Mouse (Mus musculus): ENCODE data around the gene Vps26b. TPM values are rescaled to one million over a fixed set of nuclear protein-coding genes. Genes with fewer than 3 reads are reported as not detected.

Gene Vps26b
- polyA plus RNA-seq, 1 experiment from 2014 or later, result 56.9 TPM

DNA sequence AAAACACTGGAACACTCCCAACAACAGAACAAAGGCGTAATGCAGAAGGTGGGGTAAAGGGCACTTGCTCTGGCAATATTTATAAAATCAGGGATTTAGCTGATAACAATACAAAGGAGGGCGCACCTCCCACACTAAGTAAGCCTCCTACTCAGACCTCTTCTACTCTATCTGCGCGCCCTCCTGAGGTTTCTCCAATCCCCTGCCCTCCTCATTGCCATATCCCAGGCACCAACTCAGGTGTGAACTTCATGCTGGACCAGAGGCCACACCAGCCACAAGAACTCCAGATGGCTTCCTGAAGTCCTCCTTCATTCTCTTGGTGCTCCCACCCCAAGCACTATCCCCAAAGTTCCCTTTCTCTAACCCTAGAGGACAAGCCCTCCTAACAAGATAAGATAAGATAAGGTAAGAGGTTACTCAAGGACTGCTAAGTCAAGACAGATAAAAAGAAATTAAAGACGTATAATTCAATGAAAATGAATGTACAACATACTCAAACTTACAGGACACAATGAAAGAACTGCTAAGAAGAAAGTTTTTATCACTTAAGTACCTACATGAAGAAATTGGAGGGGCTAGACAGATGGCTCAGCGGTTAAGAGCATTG is 44.1 kb downstream of the Vps26b start:
- DNase-seq (ENCODE audit: low spot score), result no peak
- no peak overlapping the region for H3K9ac ChIP-seq (ENCODE audit: low read length)
- no peaks in the 10 kb centered on the region for H3K4me1 ChIP-seq (replicated peaks; ENCODE audit: control insufficient read depth, insufficient read depth, low read length)
- H3K4me2 ChIP-seq (ENCODE audit: low read depth, low read length, severe bottlenecking), result no peak overlapping the region
- WGBS, result 95% methylated on average over 6 of the region's 6 CpGs
- H3K27me3 ChIP-seq (ENCODE audit: control insufficient read depth, insufficient read depth, low read length), result no peaks in the 10 kb centered on the region
- no peak overlapping the region for H3K4me3 ChIP-seq (ENCODE audit: low read depth, low read length)
- H3K27ac ChIP-seq (ENCODE audit: low read depth, low read length), result no peak overlapping the region
- no peaks in the 10 kb centered on the region for H3K9me3 ChIP-seq (ENCODE audit: control insufficient read depth, low read length)
- no peaks in the 10 kb centered on the region; the same call in 1 of the 2 replicates for H3K36me3 ChIP-seq (ENCODE audit: control insufficient read depth, insufficient read depth, low read length)
- no peak for ATAC-seq (replicated peaks; ENCODE audit: low FRiP score)

DNA sequence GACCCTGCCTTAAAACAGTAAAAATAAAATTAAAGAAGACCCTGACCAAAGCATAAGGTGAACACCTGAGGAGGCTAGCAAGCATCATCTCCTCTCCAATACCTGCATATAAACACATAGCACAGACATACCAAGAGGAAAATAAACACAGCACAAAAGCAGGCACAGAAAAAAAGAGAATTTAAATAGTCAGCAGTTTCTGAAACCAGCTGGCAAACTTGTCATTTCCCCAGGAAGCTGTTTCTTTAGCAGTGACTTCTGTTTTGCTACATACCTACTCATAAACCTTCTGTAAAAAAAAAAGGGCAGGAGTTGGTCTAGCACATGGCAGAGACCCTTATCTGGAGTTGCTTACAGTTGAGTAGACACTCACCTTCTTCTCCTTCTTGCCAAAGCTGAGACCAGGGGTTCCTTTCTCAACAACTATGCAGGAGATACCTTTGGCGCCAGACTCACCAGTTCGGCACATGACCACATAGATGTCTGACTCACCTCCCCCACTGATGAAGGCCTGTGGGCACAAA is 44.7 kb downstream of the Vps26b start:
- no peak for ATAC-seq (replicated peaks; ENCODE audit: low FRiP score)
- no peaks in the 10 kb centered on the region; the same call in 1 of the 2 replicates for H3K36me3 ChIP-seq (ENCODE audit: control insufficient read depth, insufficient read depth, low read length)

DNA sequence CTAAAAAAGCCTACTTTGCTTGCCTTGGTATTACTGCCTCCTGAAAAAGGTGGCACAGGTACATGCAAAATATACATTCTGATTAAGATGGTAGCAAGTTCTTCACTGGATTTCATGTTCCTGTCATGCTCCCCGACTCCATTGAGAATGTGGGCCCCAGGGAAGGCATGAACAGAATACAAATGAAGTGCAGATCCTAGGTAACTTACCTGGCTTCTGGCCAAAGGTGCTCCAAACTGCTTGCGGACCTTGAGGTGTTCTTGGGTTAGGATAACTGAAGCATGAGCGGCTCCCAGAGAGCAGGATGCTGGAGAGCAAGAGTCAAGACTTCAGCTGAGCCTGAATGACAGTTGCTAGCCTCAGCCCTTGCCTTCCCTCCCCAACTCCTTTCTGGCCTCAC is 51.1 kb downstream of the Vps26b start:
- ATAC-seq (replicated peaks; ENCODE audit: low FRiP score) (no peak), DNase-seq (ENCODE audit: low spot score) (no peak)
- Histone ChIP-seq H3K36me3 (ENCODE audit: control insufficient read depth, insufficient read depth, low read length) (no peaks in the 10 kb centered on the region), H3K9ac (ENCODE audit: low read length) (no peak overlapping the region), H3K4me3 (ENCODE audit: low read depth, low read length) (no peak overlapping the region), H3K4me1 (replicated peaks; ENCODE audit: control insufficient read depth, insufficient read depth, low read length) (no peaks in the 10 kb centered on the region), H3K4me2 (ENCODE audit: low read depth, low read length, severe bottlenecking) (no peak overlapping the region), H3K9me3 (ENCODE audit: control insufficient read depth, low read length) (no peaks in the 10 kb centered on the region), H3K27me3 (ENCODE audit: control insufficient read depth, insufficient read depth, low read length) (no peaks in the 10 kb centered on the region), H3K27ac (ENCODE audit: low read depth, low read length) (no peak overlapping the region)
- 92% methylated on average over 3 of the region's 3 CpGs for WGBS

More for the DNA sequence above, 44.7 kb downstream of the Vps26b start:
- Histone ChIP-seq H3K27me3 (ENCODE audit: control insufficient read depth, insufficient read depth, low read length) (no peaks in the 10 kb centered on the region), H3K4me2 (ENCODE audit: low read depth, low read length, severe bottlenecking) (no peak overlapping the region), H3K9me3 (ENCODE audit: control insufficient read depth, low read length) (no peaks in the 10 kb centered on the region), H3K27ac (ENCODE audit: low read depth, low read length) (no peak overlapping the region), H3K4me3 (ENCODE audit: low read depth, low read length) (no peak overlapping the region), H3K9ac (ENCODE audit: low read length) (no peak overlapping the region), H3K4me1 (replicated peaks; ENCODE audit: control insufficient read depth, insufficient read depth, low read length) (no peaks in the 10 kb centered on the region)
- no peak for DNase-seq (ENCODE audit: low spot score)
- WGBS, result 90% methylated on average over 2 of the region's 2 CpGs

DNA sequence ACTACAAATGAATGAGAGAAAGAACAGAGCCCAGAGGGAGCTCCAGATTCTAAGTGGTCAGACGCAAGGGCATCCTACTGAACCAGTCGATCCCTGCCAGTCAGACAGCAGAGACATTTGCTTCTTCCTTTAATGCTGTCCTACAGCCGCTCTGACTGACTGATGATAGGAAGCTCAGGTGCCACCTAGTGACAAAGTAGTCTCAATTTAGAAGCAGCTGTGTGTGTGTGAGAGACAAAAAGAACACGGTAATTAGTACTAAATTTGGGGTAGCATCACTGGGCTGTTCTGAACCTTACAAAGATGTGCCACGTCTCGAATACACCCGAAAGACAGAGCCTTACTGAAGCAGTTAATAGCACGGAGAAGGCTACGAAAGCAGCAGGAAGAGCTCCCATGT is 52.1 kb downstream of the Vps26b start:
- Histone ChIP-seq H3K4me1 (replicated peaks; ENCODE audit: control insufficient read depth, insufficient read depth, low read length) (no peaks in the 10 kb centered on the region), H3K4me2 (ENCODE audit: low read depth, low read length, severe bottlenecking) (no peak overlapping the region), H3K27me3 (ENCODE audit: control insufficient read depth, insufficient read depth, low read length) (no peaks in the 10 kb centered on the region), H3K36me3 (ENCODE audit: control insufficient read depth, insufficient read depth, low read length) (no peaks in the 10 kb centered on the region), H3K27ac (ENCODE audit: low read depth, low read length) (no peak overlapping the region), H3K9me3 (ENCODE audit: control insufficient read depth, low read length) (no peaks in the 10 kb centered on the region), H3K4me3 (ENCODE audit: low read depth, low read length) (no peak overlapping the region), H3K9ac (ENCODE audit: low read length) (no peak overlapping the region)
- 88% methylated on average over 9 of the region's 9 CpGs for WGBS
- DNase-seq (ENCODE audit: low spot score) (no peak), ATAC-seq (replicated peaks; ENCODE audit: low FRiP score) (no peak)

Other genes starting within 250 kb of the Vps26b start
- gene Glb1l2, start 223.6 kb downstream of the Vps26b start, polyA plus RNA-seq (2014; fragmentation: Nextera tagmentation; extraction: Ambion mirVana), result 5.3 and 5.8 TPM in 2 replicates
- gene Glb1l3, start 169.2 kb downstream of the Vps26b start, polyA plus RNA-seq (2014; fragmentation: Nextera tagmentation; extraction: Ambion mirVana), result not detected in 2 replicates
- gene Gm1110, start 107.0 kb downstream of the Vps26b start, polyA plus RNA-seq (2014; fragmentation: Nextera tagmentation; extraction: Ambion mirVana), result not detected in 2 replicates
- 38.2 and 43.6 TPM in 2 replicates for gene Acad8, start 30.5 kb downstream of the Vps26b start, polyA plus RNA-seq (2014; fragmentation: Nextera tagmentation; extraction: Ambion mirVana)
- 155 and 161 TPM in 2 replicates for gene Thyn1, start 30.4 kb downstream of the Vps26b start, polyA plus RNA-seq (2014; fragmentation: Nextera tagmentation; extraction: Ambion mirVana)
- gene Ncapd3, start 110 bp upstream of the Vps26b start, polyA plus RNA-seq (2014; fragmentation: Nextera tagmentation; extraction: Ambion mirVana), result 44.7 and 48.7 TPM in 2 replicates
- 168 and 176 TPM in 2 replicates for gene Jam3, start 125.4 kb upstream of the Vps26b start, polyA plus RNA-seq (2014; fragmentation: Nextera tagmentation; extraction: Ambion mirVana)